Comparison of ENCODE assay signal across 9 mouse cellular contexts in the genomic region with DNA sequence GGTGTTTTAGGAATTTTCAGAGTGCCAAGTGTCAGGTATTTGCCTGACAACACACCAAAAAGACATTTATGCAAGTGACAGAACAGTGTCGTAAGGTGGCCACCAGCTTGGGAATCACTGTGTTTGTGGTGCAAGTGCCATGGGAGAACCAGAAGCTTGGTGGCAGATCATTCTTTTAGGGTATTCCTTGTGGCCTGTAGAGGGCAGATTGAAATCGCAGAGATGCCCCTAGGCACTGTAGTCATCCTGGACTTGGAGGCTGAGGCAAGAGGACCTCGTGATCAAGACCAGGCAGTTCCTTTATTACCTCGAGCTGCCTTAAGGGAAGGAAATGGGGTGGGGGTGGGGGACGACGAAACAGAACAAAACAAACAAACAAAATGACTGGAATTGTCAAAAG.
DNase-seq lines count a peak whose midpoint lies in the region; ATAC-seq and TF ChIP-seq lines count a peak whose summit lies in the region.
"Had no signal": no experiment of that assay in that cellular context is flagged by ENCODE, and none has a peak within 500 bp of the region (broad histone marks: within the 10 kb centered on the region; RNA-seq: fewer than 3 reads in every experiment).

No protein-coding gene starts in this region.

- peak; percentile 97 for DNase-seq in heart, adult 11 months
- no peak for DNase-seq in heart, postnatal 36 days
- peak; percentile 70 for DNase-seq in A20 (ENCODE audit: low read depth, low spot score)
- DNase-seq in brain, embryonic 14.5 days (ENCODE audit: low read depth) = peak; percentile 23
- no peak for DNase-seq in lung, embryonic 14.5 days
- peak; percentile 40 for DNase-seq in telencephalon, adult 2 months (ENCODE audit: low read depth, low spot score)
- DNase-seq in cerebellum, adult 8-10 months = no peak

- 67% methylated on average over 6 of the region's 6 CpGs for WGBS in lung, embryonic 14.5 days
- 80% methylated on average over 6 of the region's 6 CpGs for WGBS in midbrain, embryonic 13.5 days

- no peak overlapping the region for H3K4me3 ChIP-seq in lung, embryonic 14.5 days (ENCODE audit: low read depth, low read length)
- H3K4me3 ChIP-seq in midbrain, embryonic 13.5 days (replicated peaks) = no peak overlapping the region
- H3K4me3 ChIP-seq: neural tube, embryonic 12.5 days had no signal

- H3K27me3 ChIP-seq in lung, embryonic 14.5 days (ENCODE audit: insufficient read depth, low read length) = no peaks in the 10 kb centered on the region
- no peaks in the 10 kb centered on the region for H3K27me3 ChIP-seq in midbrain, embryonic 13.5 days
- H3K27me3 ChIP-seq: neural tube, embryonic 12.5 days had no signal

- no peak overlapping the region for H3K27ac ChIP-seq in lung, embryonic 14.5 days (ENCODE audit: low read depth)
- H3K27ac ChIP-seq in midbrain, embryonic 13.5 days = no peak overlapping the region
- H3K27ac ChIP-seq: neural tube, embryonic 12.5 days had no signal

- no peaks in the 10 kb centered on the region for H3K4me1 ChIP-seq in lung, embryonic 14.5 days (ENCODE audit: insufficient read depth)
- H3K4me1 ChIP-seq in midbrain, embryonic 13.5 days (replicated peaks) = peaks cover 10% of the 10 kb centered on the region; the same call in 1 of the 2 replicates
- H3K4me1 ChIP-seq: neural tube, embryonic 12.5 days had no signal

- H3K9ac ChIP-seq in lung, embryonic 14.5 days = no peak overlapping the region
- H3K9ac ChIP-seq in midbrain, embryonic 13.5 days (replicated peaks) = no peak overlapping the region
- H3K9ac ChIP-seq: neural tube, embryonic 12.5 days had no signal

- intact Hi-C loops in heart, postnatal 36 days (cut with DNase I) = loop anchor here (2.0 to 10.0 kb wide), 5 partner anchors 76 to 422 kb away; a partner anchor contains a TSS

- no peak for TF ChIP-seq POLR2A in brain, embryonic 14.5 days (IDR thresholded peaks at IDR 0.05; ENCODE audit: borderline replicate concordance, extremely low read depth, insufficient read depth, insufficient read length, poor library complexity, severe bottlenecking)

- no peaks in the 10 kb centered on the region for H3K9me3 ChIP-seq in lung, embryonic 14.5 days (ENCODE audit: low read depth, low read length)
- no peaks in the 10 kb centered on the region for H3K9me3 ChIP-seq in midbrain, embryonic 13.5 days
- H3K9me3 ChIP-seq: neural tube, embryonic 12.5 days had no signal

- ATAC-seq in lung, embryonic 14.5 days (ENCODE audit: insufficient read depth) = no peak
- no peak for ATAC-seq in midbrain, embryonic 13.5 days

- H3K36me3 ChIP-seq in lung, embryonic 14.5 days (ENCODE audit: insufficient read depth) = no peaks in the 10 kb centered on the region
- no peaks in the 10 kb centered on the region for H3K36me3 ChIP-seq in midbrain, embryonic 13.5 days
- H3K36me3 ChIP-seq: neural tube, embryonic 12.5 days had no signal

- no peak overlapping the region for H3K4me2 ChIP-seq in lung, embryonic 14.5 days
- H3K4me2 ChIP-seq in midbrain, embryonic 13.5 days (replicated peaks) = no peak overlapping the region
- H3K4me2 ChIP-seq: neural tube, embryonic 12.5 days had no signal

- no peak for TF ChIP-seq CTCF in brain, embryonic 14.5 days (IDR thresholded peaks at IDR 0.05; ENCODE audit: borderline replicate concordance, extremely low read depth, insufficient read depth, insufficient read length)
- TF ChIP-seq CTCF in lung, embryonic 14.5 days (IDR thresholded peaks at IDR 0.05; ENCODE audit: low read depth) = peak; percentile 34

Comparison
In these comparisons a context has a peak if more than half of its experiments do, and no peak if none do; other contexts are left out.
1. DNase-seq: peak in heart, adult 11 months (single experiment), A20 (single experiment), brain, embryonic 14.5 days (single experiment) and telencephalon, adult 2 months (single experiment); none in heart, postnatal 36 days (0 of 2), lung, embryonic 14.5 days (single experiment) and cerebellum, adult 8-10 months (single experiment).